Mouse (Mus musculus): ENCODE measurements around the gene Trp53tg5. TPM values are rescaled to one million over a fixed set of nuclear protein-coding genes. Genes with fewer than 3 reads are reported as not detected.

Trp53tg5 gene
- polyA plus RNA-seq, 1 experiment from 2014 or later = not detected

DNA sequence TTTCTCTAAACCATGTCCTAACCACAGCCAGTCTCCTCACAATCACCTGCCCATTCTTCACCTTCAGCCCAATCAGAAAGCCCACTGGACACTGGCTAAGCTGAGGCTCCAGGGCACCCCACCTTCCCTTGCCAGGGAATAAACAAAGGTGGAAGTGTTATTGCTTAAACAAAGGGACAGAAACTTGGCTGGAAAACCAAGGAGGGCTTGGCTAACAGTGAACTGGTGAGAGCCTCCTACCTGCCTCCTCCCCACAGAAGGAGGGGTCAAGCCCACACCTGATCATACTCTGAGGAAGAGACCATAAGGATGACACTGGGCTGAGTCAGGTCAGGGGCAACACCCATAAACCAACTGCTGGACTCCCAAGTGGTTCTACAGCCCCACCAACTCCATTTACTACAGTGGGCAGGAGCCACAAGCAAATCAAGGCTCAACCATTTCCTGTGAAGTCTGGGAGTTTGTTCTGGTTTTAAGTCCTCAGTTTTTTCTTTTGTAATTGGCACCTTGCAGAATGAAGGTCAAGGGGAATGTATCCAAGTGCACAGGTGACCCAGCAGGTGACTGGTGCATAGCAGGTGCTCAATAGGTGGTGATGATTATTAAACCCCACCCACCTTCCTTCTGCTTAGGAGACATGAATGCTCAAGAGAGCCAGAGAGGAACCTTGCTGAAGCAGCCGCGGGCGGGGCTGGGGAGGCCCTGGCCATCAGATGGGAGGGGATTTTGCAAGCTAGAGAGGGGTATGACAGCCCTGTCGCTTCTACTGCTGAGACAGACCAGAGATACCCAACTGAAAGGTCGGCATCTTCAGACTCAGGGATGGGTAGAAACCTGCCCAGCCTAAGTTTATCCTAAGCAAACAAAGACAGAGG, 38.1 kb downstream of the Trp53tg5 start:
- H3K4me2 ChIP-seq (replicated peaks) = no peak overlapping the region
- no peak overlapping the region for H3K27ac ChIP-seq (replicated peaks)
- H3K4me1 ChIP-seq = no peaks in the 10 kb centered on the region
- H3K9ac ChIP-seq (replicated peaks) = no peak overlapping the region
- no peaks in the 10 kb centered on the region for H3K27me3 ChIP-seq
- ATAC-seq (replicated peaks) = no peak
- 61% methylated on average over 5 of the region's 5 CpGs for WGBS
- no peaks in the 10 kb centered on the region for H3K9me3 ChIP-seq
- H3K4me3 ChIP-seq = no peak overlapping the region
- H3K36me3 ChIP-seq = no peaks in the 10 kb centered on the region

GRCm38 (mm10) chr2:164434681-164435080, 38.8 kb downstream of the Trp53tg5 start:
- 93% methylated on average over 3 of the region's 3 CpGs for WGBS
- no peaks in the 10 kb centered on the region for H3K9me3 ChIP-seq
- no peak overlapping the region for H3K9ac ChIP-seq (replicated peaks)
- no peak overlapping the region for H3K4me3 ChIP-seq
- ATAC-seq (replicated peaks) = no peak
- H3K4me2 ChIP-seq (replicated peaks) = no peak overlapping the region
- no peaks in the 10 kb centered on the region for H3K36me3 ChIP-seq
- H3K4me1 ChIP-seq = no peaks in the 10 kb centered on the region
- no peak overlapping the region for H3K27ac ChIP-seq (replicated peaks)
- H3K27me3 ChIP-seq = no peaks in the 10 kb centered on the region

DNA sequence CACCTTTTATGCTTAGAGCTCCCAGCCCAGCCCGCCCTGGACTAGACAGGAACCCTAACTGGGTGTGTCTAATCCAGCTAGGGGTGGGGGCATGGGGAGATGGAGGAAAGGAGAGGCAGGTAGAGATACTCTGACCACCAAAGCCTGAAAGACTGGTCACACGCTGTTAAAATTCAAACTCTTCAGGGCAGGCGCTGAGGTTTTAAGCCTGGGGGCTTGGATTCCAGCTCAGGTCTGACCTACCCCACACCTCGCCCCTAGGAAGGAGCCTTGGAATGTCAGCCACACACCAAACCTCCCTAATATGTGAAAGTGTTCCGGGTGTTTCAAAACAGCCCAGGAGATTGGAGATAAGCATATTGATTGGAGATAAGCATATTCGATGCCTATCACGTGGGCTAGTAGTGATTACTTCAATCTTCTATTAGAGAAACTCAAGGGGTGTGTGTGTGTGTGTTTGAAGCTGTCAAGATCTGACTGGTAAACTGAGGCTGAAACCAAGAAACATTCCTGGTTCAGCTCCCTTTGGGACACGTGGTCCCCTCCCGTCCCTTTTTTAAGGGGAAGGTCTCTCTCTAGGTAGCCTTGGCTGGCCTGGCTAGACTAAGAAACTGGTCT, 40.1 kb downstream of the Trp53tg5 start:
- no peak overlapping the region for H3K4me3 ChIP-seq
- H3K9ac ChIP-seq (replicated peaks) = no peak overlapping the region
- no peak overlapping the region for H3K4me2 ChIP-seq (replicated peaks)
- no peak for ATAC-seq (replicated peaks)
- no peak overlapping the region for H3K27ac ChIP-seq (replicated peaks)
- H3K27me3 ChIP-seq = no peaks in the 10 kb centered on the region
- no peaks in the 10 kb centered on the region for H3K4me1 ChIP-seq
- H3K36me3 ChIP-seq = no peaks in the 10 kb centered on the region
- H3K9me3 ChIP-seq = no peaks in the 10 kb centered on the region
- 89% methylated on average over 9 of the region's 9 CpGs for WGBS

GRCm38 (mm10) chr2:164432541-164433191, 40.9 kb downstream of the Trp53tg5 start:
- H3K9me3 ChIP-seq = no peaks in the 10 kb centered on the region
- ATAC-seq (replicated peaks) = no peak
- 43% methylated on average over 22 of the region's 22 CpGs for WGBS
- no peak overlapping the region for H3K4me3 ChIP-seq
- no peaks in the 10 kb centered on the region for H3K4me1 ChIP-seq
- no peak overlapping the region for H3K27ac ChIP-seq (replicated peaks)
- H3K36me3 ChIP-seq = no peaks in the 10 kb centered on the region
- no peak overlapping the region for H3K9ac ChIP-seq (replicated peaks)
- no peak overlapping the region for H3K4me2 ChIP-seq (replicated peaks)
- no peaks in the 10 kb centered on the region for H3K27me3 ChIP-seq

GRCm38 (mm10) chr2:164431676-164432465, 41.7 kb downstream of the Trp53tg5 start:
- H3K9ac ChIP-seq (replicated peaks) = no peak overlapping the region
- H3K27me3 ChIP-seq = no peaks in the 10 kb centered on the region
- no peak overlapping the region for H3K4me3 ChIP-seq
- no peaks in the 10 kb centered on the region for H3K9me3 ChIP-seq
- WGBS = 68% methylated on average over 9 of the region's 9 CpGs
- H3K36me3 ChIP-seq = no peaks in the 10 kb centered on the region
- no peak overlapping the region for H3K4me2 ChIP-seq (replicated peaks)
- no peak overlapping the region for H3K27ac ChIP-seq (replicated peaks)
- H3K4me1 ChIP-seq = no peaks in the 10 kb centered on the region
- no peak for ATAC-seq (replicated peaks)

DNA sequence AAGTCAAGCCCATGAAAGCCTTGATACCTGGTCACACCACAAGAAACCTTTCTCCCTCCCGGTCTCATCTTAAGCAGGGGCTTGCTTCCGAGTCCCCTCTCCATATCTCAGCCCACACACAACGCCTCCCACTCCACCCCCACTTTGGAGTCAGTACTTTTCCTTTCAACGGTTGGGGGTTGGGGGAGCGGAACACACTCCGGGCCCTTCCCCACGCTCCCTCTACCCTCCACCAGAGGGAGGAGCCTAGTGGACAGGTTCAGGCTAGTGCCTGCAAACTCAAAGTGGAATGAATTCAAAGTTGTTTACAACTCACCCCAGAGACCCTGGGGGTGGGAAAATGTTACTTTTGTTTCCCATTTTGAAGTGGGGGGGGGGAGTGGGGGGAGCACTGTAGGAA, 42.8 kb downstream of the Trp53tg5 start:
- no peaks in the 10 kb centered on the region for H3K4me1 ChIP-seq
- H3K4me2 ChIP-seq (replicated peaks) = no peak overlapping the region
- H3K36me3 ChIP-seq = no peaks in the 10 kb centered on the region
- no peak overlapping the region for H3K27ac ChIP-seq (replicated peaks)
- ATAC-seq (replicated peaks) = no peak
- no peak overlapping the region for H3K4me3 ChIP-seq
- H3K9ac ChIP-seq (replicated peaks) = no peak overlapping the region
- 17% methylated on average over 7 of the region's 7 CpGs for WGBS
- H3K27me3 ChIP-seq = no peaks in the 10 kb centered on the region
- H3K9me3 ChIP-seq = no peaks in the 10 kb centered on the region

GRCm38 (mm10) chr2:164429881-164430615, 43.5 kb downstream of the Trp53tg5 start:
- Histone ChIP-seq H3K9ac (replicated peaks) (no peak overlapping the region), H3K27ac (replicated peaks) (no peak overlapping the region), H3K4me3 (no peak overlapping the region), H3K27me3 (no peaks in the 10 kb centered on the region), H3K36me3 (no peaks in the 10 kb centered on the region), H3K9me3 (no peaks in the 10 kb centered on the region), H3K4me1 (no peaks in the 10 kb centered on the region), H3K4me2 (replicated peaks) (no peak overlapping the region)
- no peak for ATAC-seq (replicated peaks)
- 46% methylated on average over 15 of the region's 15 CpGs for WGBS

DNA sequence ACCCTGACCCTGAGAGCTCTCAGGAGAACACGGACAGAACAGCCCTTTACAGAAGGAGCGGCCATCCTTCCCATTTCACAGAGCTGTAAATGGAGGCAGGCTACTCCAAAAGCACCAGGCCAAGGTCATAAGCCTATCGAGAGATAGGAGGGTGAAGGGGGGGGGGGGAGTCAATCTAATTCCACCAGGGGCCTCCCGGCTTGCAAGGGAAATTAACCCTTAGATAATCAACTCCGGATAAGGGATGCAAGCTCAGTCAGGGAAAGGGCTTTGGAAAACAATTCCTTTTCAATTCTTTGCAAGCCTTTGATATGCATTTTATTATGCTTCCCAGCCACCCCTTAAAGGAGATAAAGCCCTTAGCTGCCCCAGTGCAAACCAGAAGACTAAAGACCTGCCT, 45.1 kb downstream of the Trp53tg5 start:
- H3K27ac ChIP-seq (replicated peaks) = no peak overlapping the region
- no peaks in the 10 kb centered on the region for H3K36me3 ChIP-seq
- no peaks in the 10 kb centered on the region for H3K4me1 ChIP-seq
- no peak for ATAC-seq (replicated peaks)
- no peak overlapping the region for H3K4me2 ChIP-seq (replicated peaks)
- H3K9ac ChIP-seq (replicated peaks) = no peak overlapping the region
- no peak overlapping the region for H3K4me3 ChIP-seq
- WGBS = 42% methylated on average over 5 of the region's 5 CpGs
- no peaks in the 10 kb centered on the region for H3K9me3 ChIP-seq
- no peaks in the 10 kb centered on the region for H3K27me3 ChIP-seq

GRCm38 (mm10) chr2:164426952-164427351, 46.6 kb downstream of the Trp53tg5 start:
- Histone ChIP-seq H3K36me3 (no peaks in the 10 kb centered on the region), H3K27ac (replicated peaks) (no peak overlapping the region), H3K27me3 (no peaks in the 10 kb centered on the region), H3K4me1 (no peaks in the 10 kb centered on the region), H3K4me3 (no peak overlapping the region), H3K9ac (replicated peaks) (no peak overlapping the region), H3K9me3 (no peaks in the 10 kb centered on the region), H3K4me2 (replicated peaks) (no peak overlapping the region)
- WGBS = 86% methylated on average over 5 of the region's 5 CpGs
- no peak for ATAC-seq (replicated peaks)

GRCm38 (mm10) chr2:164426121-164426520, 47.4 kb downstream of the Trp53tg5 start:
- 43% methylated on average over 12 of the region's 12 CpGs for WGBS

GRCm38 (mm10) chr2:164425401-164425800, 48.1 kb downstream of the Trp53tg5 start:
- no peak for ATAC-seq (replicated peaks)
- H3K9me3 ChIP-seq = no peaks in the 10 kb centered on the region
- no peaks in the 10 kb centered on the region for H3K36me3 ChIP-seq
- 77% methylated on average over 5 of the region's 5 CpGs for WGBS
- no peak overlapping the region for H3K9ac ChIP-seq (replicated peaks)
- H3K4me3 ChIP-seq = no peak overlapping the region
- H3K4me1 ChIP-seq = no peaks in the 10 kb centered on the region
- no peak overlapping the region for H3K4me2 ChIP-seq (replicated peaks)
- H3K27ac ChIP-seq (replicated peaks) = no peak overlapping the region
- no peaks in the 10 kb centered on the region for H3K27me3 ChIP-seq

More at GRCm38 (mm10) chr2:164426121-164426520, 47.4 kb downstream of the Trp53tg5 start:
- H3K9me3 ChIP-seq = no peaks in the 10 kb centered on the region
- H3K4me2 ChIP-seq (replicated peaks) = no peak overlapping the region
- H3K4me1 ChIP-seq = no peaks in the 10 kb centered on the region
- H3K9ac ChIP-seq (replicated peaks) = no peak overlapping the region
- no peaks in the 10 kb centered on the region for H3K27me3 ChIP-seq
- H3K4me3 ChIP-seq = no peak overlapping the region
- ATAC-seq (replicated peaks) = no peak
- H3K27ac ChIP-seq (replicated peaks) = no peak overlapping the region
- H3K36me3 ChIP-seq = no peaks in the 10 kb centered on the region
